Mouse (Mus musculus) liver, embryonic 15.5 days (tissue): ENCODE results near the gene Polr3h. TPM values are rescaled to one million over a fixed set of nuclear protein-coding genes. Genes with fewer than 3 reads are reported as not detected.
A peak's percentile ranks its signal among the peaks of the same experiment; 100 is the strongest.

Experiments used
- ATAC-seq: fragments of 200-750 bp; cut with Nextera tagmentation; 2 replicates; pipeline ENCODE4 v1.8.0; 2017; ENCODE audit warnings: moderate number of reproducible peaks, mild to moderate bottlenecking, moderate library complexity; ENCODE audit not compliant: insufficient read depth
- H3K27ac ChIP-seq: fragments of 300-500 bp; sonication (generic); replicated peaks from 2 replicates; pipeline ENCODE4 v1.5.1; 2015; ENCODE audit warnings: mild to moderate bottlenecking, inconsistent platforms
- H3K27me3 ChIP-seq: fragments of 300-500 bp; sonication (generic); 2 replicates; pipeline ENCODE4 v1.6.1; 2015; ENCODE audit warnings: mild to moderate bottlenecking, inconsistent platforms
- H3K36me3 ChIP-seq: fragments of 300-500 bp; sonication (generic); replicated peaks from 2 replicates; pipeline ENCODE4 v1.6.1; 2015; ENCODE audit warnings: moderate library complexity, mild to moderate bottlenecking, inconsistent platforms
- H3K4me1 ChIP-seq: fragments of 300-500 bp; sonication (generic); replicated peaks from 2 replicates; pipeline ENCODE4 v1.6.1; 2015; ENCODE audit warnings: inconsistent platforms
- H3K4me2 ChIP-seq: fragments of 300-500 bp; sonication (generic); 2 replicates; pipeline ENCODE4 v1.6.1; 2015; ENCODE audit warnings: moderate library complexity, mild to moderate bottlenecking, inconsistent platforms
- H3K4me3 ChIP-seq: fragments of 300-500 bp; sonication (generic); replicated peaks from 2 replicates; pipeline ENCODE4 v1.5.1; 2015; ENCODE audit warnings: mild to moderate bottlenecking, inconsistent platforms
- H3K9ac ChIP-seq: fragments of 300-500 bp; sonication (generic); 2 replicates; pipeline ENCODE4 v1.6.1; 2015; ENCODE audit warnings: moderate library complexity, mild to moderate bottlenecking, inconsistent platforms
- H3K9me3 ChIP-seq: fragments of 300-500 bp; sonication (generic); replicated peaks from 2 replicates; pipeline ENCODE4 v1.6.1; 2016; ENCODE audit warnings: inconsistent platforms
- WGBS: fragments of 180-500 bp; shearing (Covaris S2); methylation state at CpG from one replicate; pipeline ENCODE4 v1.1.7; 2015; ENCODE audit warnings: mixed read lengths; ENCODE audit not compliant: insufficient replicate concordance; 5-methylcytosine and 5-hydroxymethylcytosine counted together
- polyA plus RNA-seq: library from polyadenylated mRNA; unstranded; fragments of >200 nt; fragmentation: Nextera tagmentation; extraction: Ambion mirVana; gene quantifications from 2 replicates; pipeline ENCODE4 v1.2.1, GENCODE M21; 2015

Gene Polr3h
- polyA plus RNA-seq, 1 experiment from 2014 or later: 56.9 TPM

GRCm38 (mm10) chr15:81840306-81840705, 85.7 kb downstream of the Polr3h start:
- H3K4me1 ChIP-seq: peaks cover 31% of the 10 kb centered on the region
- H3K36me3 ChIP-seq: no peaks in the 10 kb centered on the region
- no peak overlapping the region for H3K4me3 ChIP-seq
- H3K4me2 ChIP-seq: no peak overlapping the region
- H3K9ac ChIP-seq: no peak overlapping the region
- H3K27ac ChIP-seq: peak overlapping the region; percentile 59; the same call in 1 of the 2 replicates
- WGBS: 84% methylated on average over 7 of the region's 7 CpGs
- ATAC-seq: no peak
- H3K9me3 ChIP-seq: no peaks in the 10 kb centered on the region
- H3K27me3 ChIP-seq: peaks cover 21% of the 10 kb centered on the region

GRCm38 (mm10) chr15:81839634-81840033, 86.4 kb downstream of the Polr3h start:
- Histone ChIP-seq H3K4me3 (no peak overlapping the region), H3K36me3 (no peaks in the 10 kb centered on the region), H3K4me1 (peaks cover 31% of the 10 kb centered on the region), H3K4me2 (no peak overlapping the region), H3K9me3 (no peaks in the 10 kb centered on the region), H3K27ac (peak overlapping the region; percentile 59), H3K9ac (no peak overlapping the region), H3K27me3 (peaks cover 28% of the 10 kb centered on the region)
- WGBS: 56% methylated on average over 5 of the region's 5 CpGs
- peak; percentile 71 for ATAC-seq

DNA sequence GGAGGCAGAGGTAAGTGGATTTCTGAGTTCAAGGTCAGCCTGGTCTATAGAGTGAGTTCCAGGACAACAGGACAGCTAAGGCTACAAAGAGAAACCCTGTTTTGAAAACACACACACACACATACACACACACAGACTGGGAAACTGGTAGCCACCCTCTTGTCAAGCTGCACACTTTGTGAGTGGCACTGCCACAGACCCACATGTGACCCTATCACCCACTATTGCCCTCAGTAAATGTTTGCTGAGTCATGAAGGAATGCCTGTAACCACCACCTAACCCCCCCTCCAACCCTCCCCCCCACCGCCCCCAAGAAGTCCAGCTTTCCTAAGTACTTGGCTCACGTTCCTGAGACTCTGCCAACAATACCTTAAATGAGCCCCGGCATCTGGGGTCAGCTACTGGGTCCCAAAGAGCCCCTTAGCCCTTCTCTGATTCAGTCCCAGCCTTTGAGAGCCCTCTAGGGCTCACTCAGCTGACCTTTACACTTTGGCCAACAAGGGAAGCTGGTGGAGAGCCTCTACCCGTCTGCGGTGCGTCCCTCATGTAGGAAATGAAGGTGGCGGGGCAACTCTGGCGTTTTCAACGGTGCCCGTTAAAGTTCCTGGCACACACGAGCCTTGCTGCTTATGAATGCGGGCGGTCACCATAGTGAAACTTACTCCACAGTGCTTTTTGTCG, 87.3 kb downstream of the Polr3h start:
- 66% methylated on average over 14 of the region's 14 CpGs for WGBS
- H3K36me3 ChIP-seq: no peaks in the 10 kb centered on the region
- no peak overlapping the region for H3K9ac ChIP-seq
- H3K4me1 ChIP-seq: peaks cover 31% of the 10 kb centered on the region
- H3K4me3 ChIP-seq: no peak overlapping the region
- H3K27me3 ChIP-seq: peaks cover 35% of the 10 kb centered on the region
- H3K4me2 ChIP-seq: no peak overlapping the region
- H3K9me3 ChIP-seq: no peaks in the 10 kb centered on the region
- no peak overlapping the region for H3K27ac ChIP-seq
- ATAC-seq: no peak

Other genes with a start within 250 kb of the Polr3h start
- gene Chadl, start 229.0 kb downstream of the Polr3h start, polyA plus RNA-seq: 0.45 and 0.50 TPM in 2 replicates
- 5.0 and 5.1 TPM in 2 replicates for gene Zc3h7b, start 181.2 kb downstream of the Polr3h start, polyA plus RNA-seq
- gene Rangap1, start 180.7 kb downstream of the Polr3h start, polyA plus RNA-seq: 71.7 and 79.3 TPM in 2 replicates
- 6.2 and 8.1 TPM in 2 replicates for gene Tef, start 123.8 kb downstream of the Polr3h start, polyA plus RNA-seq
- 11.1 and 12.2 TPM in 2 replicates for gene Tob2, start 67.4 kb downstream of the Polr3h start, polyA plus RNA-seq
- gene Phf5a, start 54.3 kb downstream of the Polr3h start, polyA plus RNA-seq: 91.3 and 103 TPM in 2 replicates
- 98.9 and 107 TPM in 2 replicates for gene Aco2, start 53.9 kb downstream of the Polr3h start, polyA plus RNA-seq
- gene Csdc2, start 10.5 kb upstream of the Polr3h start, polyA plus RNA-seq: 0.91 and 0.96 TPM in 2 replicates
- 17.5 and 17.8 TPM in 2 replicates for gene Pmm1, start 34.7 kb upstream of the Polr3h start, polyA plus RNA-seq
- not detected in 2 replicates for gene 1700029P11Rik, start 54.3 kb upstream of the Polr3h start, polyA plus RNA-seq
- gene Xrcc6, start 61.6 kb upstream of the Polr3h start, polyA plus RNA-seq: 50.2 and 51.8 TPM in 2 replicates
- 10.3 and 11.8 TPM in 2 replicates for gene Desi1, start 107.6 kb upstream of the Polr3h start, polyA plus RNA-seq
- gene Snu13, start 121.4 kb upstream of the Polr3h start, polyA plus RNA-seq: 146 and 148 TPM in 2 replicates
- gene 4930407I10Rik, start 132.9 kb upstream of the Polr3h start, polyA plus RNA-seq: not detected in 2 replicates
- not detected in 2 replicates for gene Mei1, start 143.8 kb upstream of the Polr3h start, polyA plus RNA-seq
- 7.0 and 7.7 TPM in 2 replicates for gene Ccdc134, start 201.7 kb upstream of the Polr3h start, polyA plus RNA-seq
- gene Srebf2, start 220.9 kb upstream of the Polr3h start, polyA plus RNA-seq: 53.6 and 61.3 TPM in 2 replicates